Mouse (Mus musculus) cerebellum, postnatal 14 days (tissue): ENCODE measurements around the gene Synrg.
A peak's percentile ranks its signal among the peaks of the same experiment; 100 is the strongest.

Source experiments
- DNase-seq, 2 experiments: peaks; one replicate each; pipeline ENCODE4 v3.0.0; 2021; ENCODE audit warnings: mixed read lengths in 2 of 2

Gene Synrg

DNA sequence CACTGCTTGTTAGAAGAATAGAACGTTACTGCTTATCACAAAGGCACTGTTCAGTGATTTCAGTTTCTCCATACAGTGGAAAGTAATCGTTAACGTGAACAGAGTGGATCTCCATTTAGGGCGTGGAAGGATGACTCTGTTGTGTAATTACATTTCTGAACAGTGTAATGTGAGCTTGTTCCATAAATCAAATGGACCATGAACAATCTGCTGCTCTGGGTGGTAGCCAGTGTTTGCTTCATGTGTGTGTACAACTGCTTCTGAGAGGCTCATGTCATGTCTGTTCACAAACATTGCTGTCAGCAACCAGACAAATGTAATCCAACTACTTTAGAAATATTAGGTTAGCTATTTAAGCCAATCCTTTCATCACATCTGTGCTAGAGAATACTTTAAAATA is 27.5 kb downstream of the Synrg start:
- DNase-seq = peak; percentile 46 to 57

DNA sequence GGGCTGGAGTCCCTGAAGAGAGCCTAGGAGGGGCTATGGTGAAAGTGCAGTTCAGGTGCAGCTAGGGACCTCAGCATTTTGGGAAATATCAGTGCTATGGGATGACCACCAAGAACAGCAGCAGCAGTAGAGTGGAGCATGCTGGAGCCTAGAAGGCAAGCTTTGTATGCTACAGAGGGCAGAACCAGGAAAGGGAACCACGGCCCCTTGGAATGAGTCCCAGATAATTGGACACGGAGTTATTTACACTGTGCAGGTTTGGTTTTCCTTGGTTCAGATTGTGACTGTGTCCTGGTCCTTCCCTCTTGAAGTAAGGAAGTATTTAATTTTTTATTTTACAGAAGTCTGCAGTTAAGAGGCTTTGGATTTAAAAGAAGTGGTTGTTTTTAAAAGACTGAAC is 29.2 kb downstream of the Synrg start:
- DNase-seq = no peak

DNA sequence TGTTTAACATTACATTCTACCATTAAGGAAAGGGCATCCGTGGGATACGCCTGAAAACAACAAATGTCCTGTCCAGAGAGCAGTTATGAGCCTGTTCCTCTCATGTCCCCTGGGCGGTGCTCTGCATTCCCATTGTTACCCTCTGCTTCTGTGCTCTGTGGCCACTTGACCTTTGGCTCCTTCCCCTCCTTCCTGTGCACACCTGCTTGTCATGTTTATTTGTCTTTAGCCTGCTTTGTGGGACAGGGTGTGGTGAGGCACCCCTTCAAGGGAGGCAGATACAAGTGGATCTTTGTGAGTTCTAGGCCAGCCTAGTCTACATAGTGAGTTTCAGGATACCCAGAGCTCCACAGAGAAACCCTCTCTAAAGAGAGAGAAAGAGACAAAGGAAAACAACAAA is 30.3 kb downstream of the Synrg start:
- no peak for DNase-seq

DNA sequence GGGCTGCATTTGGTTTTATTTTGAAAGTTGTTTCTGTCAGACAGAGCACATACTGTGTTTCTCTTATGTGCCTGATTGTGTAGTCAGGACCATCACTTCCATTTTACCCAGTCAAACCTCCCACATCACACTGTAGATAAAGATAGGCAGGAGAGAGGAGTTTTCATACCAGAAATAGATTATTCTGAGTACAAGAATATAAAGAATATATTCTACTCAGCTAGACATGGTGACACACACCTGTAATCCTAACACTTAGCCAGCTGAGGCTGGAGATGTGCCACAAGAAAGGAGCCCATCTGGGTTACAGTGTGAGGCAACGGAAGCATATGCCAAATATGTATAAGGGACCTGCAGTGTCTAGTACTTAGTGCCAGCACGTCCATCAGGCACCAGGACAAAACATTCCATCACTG is 31.3 kb downstream of the Synrg start:
- DNase-seq = no peak

DNA sequence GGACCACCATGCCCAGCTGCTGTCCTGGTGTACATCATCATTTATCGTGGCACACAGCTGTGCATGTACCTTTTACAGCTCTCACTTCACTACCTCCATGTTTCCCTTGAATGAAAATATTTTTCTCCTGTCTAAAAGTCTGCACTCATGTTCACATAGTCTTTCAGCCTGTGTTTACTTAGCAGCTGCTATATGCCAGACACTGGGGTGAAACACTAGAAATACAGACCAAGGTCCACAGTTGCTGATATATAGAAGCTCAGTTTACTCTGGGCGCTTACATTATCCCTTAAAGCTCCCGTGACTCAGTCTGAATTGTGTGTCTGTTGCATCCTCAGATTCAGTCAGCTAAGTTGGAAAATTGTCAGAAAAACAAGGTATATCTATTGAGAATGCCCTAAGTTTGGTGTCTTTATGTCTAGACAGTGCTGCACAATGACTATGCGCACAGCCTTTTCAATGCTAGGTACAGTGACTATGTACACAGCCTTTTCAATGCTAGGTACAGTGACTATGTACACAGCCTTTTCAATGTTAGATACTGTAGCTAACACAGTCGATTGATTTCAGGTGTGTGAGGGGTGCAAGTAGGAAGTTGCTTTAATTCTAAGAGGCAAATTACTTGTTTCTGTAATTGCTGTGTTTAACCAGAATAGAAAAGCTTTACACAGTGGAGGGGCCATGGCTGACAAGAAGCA is 33.1 kb downstream of the Synrg start:
- no peak for DNase-seq

DNA sequence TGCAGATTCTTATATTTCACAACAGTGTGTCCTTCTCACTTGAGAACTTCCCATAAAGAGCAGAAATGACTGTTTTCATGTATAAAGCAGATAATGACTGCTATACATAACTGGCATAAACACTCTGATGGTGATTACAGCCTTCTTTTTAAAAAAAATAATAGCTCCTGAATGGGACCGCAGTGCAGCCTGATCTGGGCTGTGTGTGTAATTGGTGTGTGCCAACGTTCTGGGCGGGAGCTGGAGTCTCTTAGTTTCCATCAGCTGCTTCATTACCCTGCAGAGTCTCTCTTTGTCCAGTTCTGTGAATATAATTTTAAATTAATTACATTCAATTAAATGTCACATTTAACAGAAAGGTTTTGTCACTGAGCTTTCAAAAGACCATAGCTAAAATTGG is 34.8 kb downstream of the Synrg start:
- no peak for DNase-seq

DNA sequence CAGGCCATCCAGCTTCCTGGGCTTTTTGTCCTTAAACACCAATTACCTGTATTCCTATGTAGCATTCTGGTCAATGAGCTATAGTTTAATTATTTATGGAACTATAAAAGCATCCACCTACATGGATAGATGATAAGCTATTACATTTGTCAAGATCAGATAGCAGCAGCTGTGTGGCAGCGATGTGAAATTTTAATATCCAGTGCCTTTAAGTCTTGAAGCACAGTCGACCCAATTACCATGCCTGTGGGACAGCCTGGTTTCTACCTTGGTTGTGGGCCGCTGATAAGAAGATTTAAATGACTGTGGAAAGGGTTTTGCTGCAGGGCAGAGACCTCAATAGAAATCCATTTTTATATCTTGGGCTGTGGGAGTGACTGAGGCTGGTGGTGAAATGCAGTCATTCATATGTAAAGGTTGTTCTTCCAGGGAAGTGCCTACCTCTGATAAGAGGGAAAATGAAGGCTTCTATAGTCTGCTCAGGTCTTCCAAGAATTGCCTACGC is 35.2 kb downstream of the Synrg start:
- no peak for DNase-seq

DNA sequence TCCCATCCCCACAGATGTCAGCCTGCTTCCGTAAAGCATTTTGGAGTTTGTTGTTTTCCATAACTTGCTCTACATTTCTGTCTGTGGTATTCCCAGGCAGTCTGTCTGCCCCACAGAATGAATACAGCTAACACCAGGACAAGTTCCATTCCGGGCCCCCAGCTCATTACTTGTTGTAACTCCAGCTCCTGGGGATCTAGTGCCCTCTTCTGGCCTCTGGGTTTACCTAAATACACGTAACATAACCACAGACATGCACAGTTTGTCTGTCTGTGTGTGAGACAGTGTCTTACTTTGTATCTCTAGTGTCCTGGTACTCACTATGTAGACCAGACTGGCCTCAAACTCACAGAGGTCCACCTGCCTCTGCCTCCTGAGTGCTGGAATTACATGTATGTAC is 37.0 kb downstream of the Synrg start:
- DNase-seq = no peak

DNA sequence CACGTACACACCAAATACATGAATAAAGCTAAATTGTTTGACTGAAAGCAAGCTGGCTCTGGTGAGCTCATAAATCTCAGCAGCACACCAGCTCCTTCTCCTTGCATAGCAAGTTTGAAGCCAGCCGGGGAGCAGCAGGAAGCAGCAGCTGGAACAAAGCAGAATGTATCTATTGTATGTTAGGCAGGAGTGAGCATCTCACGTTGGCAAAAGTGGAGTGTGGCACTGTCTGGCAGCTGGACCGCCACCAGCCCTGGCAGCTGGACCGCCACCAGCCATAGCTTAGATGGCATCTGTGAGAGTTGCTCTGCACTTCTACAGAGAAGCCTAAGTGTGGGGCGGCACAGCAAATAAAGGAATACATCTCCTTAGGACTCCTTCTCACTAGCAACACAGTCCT is 39.8 kb downstream of the Synrg start:
- DNase-seq = no peak

DNA sequence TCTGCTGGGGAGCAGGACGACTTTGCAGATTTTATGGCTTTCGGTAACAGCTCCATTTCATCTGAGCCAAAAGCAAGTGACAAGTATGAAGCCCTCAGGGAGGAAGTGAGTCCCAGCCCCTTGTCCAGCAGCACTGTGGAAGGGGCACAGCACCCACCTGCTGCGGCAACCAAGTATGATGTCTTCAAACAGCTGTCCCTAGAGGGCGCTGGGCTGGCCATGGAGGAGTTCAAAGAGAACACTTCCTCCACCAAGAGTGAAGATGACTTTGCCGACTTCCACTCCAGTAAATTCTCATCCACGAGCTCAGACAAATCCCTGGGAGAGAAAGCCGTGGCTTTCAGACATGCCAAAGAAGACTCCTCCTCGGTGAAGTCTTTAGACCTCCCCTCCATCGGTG is 44.8 kb downstream of the Synrg start:
- peak in 1 of 2 experiments; percentile 35 for DNase-seq

DNA sequence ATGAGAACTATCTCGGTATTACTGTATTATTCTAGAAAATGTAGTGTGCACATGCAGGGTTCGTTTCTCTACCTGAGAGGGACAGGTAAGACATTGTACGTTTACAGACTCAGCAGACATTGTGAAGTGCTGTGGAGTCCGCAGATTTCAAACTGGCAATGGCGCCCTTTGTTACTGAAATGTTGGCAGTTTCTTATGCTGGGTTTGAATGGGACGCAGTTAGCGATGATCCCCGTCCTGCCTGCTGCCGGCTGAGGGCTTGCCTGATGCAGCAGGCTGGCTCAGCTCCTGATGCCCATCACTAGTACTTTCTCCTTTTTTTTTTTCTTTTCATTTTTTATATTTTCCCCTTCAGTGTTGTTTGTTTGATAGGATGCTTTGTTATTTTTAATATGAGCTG is 46.2 kb downstream of the Synrg start:
- DNase-seq = peak in 1 of 2 experiments; percentile 25

DNA sequence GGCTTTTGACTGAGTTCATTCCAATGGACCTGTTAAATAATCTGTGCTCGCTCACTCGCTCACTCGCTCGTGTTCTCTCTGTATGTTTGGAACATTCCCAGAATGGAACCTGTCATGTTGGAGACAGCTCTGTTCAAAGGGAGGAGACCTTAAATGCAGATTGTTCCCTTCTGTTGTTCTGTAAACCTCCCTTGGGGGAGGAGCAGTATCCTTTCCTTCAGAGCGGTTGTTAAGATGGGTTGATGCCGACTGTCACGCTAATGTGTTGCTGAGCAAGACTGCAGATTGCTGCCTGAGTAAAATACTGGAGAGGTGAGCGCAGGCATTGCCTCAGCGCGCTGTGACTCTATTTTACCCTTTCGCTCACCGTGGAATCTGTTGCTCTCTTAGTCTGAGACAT is 46.8 kb downstream of the Synrg start:
- peak; percentile 12 to 41 for DNase-seq

DNA sequence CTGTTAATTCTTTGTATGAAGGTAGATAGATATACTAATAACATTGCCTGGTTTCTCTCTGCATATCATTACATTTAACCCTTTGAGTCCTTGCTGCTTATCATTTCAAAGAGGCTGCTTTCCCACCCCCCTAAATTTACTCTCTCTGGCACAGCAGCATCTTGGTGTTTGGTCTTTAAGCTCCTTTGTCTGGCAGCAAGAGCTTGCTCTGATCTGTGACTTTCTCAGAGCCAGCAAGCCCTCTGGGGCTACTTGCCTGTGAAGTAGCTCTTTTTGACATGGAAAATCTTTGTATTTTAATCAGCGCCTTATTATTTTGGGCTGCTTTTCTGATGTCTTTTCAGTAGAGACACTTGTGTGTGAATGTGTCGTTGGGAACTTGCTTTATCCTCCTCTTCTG is 47.3 kb downstream of the Synrg start:
- DNase-seq = no peak

DNA sequence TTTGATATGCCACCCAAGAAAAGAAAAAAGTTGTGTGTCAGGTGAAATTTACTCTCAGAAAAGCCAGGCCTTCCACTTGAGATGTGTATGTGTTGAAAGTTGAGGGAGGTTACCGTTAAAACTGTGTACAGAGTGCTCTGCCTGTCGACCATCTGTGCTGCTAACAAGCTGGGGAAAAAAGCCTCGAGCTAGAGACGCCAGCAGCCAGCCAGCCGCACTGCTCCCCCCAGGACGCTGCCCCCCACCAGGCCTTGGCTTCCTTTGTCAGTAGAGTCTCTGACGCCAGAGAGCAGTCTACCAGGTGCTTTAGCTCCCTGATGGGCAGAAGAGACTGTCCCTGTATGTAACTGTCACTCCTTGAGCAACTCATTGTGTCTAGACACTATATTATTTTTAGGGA is 48.9 kb downstream of the Synrg start:
- peak; percentile 76 to 79 for DNase-seq

DNA sequence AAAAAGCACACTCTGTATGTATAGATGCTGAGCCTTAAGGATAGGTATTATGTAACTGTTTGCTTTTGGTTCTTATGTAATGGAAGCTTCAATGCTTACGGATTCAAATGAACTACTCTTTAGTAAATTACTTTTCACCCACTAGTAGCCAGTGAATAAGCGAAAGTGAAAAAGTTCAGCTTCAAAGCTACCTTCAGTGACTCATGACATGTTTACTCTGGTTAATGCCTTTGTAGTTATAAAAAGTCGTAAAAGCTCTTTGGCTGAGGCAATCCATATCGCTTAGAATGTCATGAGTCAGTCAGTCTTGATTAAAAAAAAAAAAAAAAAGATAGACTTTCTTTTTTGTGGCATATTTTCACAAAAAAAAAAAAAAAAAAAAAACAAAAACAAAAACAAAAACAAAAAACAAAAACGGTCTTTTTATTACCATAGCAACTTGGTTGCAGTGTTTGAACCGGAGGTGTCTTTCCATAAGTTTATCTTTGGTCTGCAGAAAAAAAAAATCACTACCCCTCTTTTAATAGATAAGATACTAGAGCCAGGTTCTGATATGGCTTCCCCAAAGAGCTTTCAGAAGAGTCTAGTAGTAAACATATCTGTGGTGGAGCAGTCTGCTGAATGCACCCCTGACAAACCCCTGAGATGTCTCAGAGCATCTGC is 52.0 kb downstream of the Synrg start:
- DNase-seq = no peak

DNA sequence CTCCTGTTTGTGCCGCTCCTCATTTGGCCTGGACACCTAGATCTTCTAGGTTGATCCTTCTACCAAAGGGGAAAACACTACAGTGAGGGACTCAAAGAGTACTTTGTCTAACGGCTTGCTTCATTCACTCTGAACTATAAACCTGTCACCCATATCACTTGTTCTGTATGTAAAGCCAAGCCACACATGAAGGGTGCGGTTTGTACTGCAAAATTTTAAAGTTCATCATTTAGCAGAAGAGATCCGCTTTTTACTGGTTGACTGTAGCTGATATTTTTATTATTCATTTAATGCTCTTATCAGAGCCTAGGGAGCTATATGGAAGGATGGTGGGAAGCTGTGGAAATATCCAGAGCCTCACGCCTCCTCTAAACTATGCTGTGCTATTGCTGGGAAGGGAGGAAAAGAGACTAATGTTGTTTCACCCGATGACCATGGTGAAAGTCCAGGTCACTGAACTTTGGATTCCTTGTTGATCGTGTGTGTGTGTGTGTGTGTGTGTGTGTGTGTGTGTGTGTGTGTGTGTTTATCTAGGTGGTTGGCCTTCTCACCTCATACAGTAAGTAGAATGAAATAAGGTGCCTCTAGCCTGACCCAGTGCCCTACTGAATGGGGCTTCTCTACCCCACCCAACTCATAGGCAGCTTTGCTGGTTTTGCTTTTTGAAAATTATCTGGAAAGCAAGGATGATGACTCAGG is 52.7 kb downstream of the Synrg start:
- no peak for DNase-seq

DNA sequence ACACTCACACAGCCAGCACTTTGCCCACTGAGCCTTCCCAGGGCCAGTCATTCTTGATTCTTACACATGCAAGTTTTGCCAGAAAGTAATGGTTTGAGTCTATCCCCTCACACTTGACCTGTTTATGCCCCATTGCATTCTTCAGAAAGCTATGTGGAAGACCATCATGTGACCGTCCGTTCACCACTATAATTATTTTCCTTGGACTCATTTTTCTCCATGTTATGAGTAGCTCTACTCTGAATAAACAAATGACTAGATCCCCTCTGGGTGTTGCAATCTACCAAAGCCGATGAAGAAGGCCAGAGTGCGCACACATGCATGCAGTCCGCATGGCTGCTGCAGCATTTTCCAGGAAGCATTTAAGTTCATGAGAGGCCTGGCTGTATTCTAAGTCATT is 63.0 kb downstream of the Synrg start:
- no peak for DNase-seq

DNA sequence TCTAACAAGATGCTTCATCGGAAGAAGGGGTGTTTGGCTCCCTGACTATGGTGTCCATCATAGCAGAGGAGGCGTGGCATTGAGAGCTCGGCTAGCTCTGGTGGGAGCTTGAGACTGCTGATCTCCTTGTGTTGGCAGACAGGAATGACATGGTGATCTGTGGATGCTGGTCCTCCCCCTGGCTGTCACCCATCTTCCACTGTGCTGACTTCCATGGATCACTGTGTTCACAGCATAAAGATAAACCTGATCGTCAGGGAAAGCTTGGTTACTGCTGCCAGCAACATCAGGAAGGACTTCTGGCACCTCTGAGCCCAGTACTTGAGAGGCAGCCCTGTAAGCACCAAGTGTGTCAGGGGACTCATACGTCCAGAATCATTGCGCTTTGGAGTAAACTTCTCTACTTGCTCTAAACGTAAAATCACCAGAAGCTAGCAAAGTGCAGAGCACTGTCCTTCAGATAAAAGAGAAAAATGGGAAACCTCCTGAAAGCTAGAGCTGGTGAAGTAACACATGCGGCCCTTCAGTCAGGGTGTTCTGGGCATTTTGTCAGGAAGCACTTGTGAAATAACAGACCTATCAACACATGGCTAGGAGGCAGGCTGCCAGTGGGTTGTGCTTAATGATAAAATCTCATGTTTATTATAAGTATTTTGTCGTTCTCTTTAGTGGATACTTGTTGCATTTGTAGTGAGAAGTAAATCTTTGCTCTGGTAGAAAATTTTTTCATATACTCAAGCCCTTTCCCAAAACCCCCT is 64.2 kb downstream of the Synrg start:
- DNase-seq = no peak

DNA sequence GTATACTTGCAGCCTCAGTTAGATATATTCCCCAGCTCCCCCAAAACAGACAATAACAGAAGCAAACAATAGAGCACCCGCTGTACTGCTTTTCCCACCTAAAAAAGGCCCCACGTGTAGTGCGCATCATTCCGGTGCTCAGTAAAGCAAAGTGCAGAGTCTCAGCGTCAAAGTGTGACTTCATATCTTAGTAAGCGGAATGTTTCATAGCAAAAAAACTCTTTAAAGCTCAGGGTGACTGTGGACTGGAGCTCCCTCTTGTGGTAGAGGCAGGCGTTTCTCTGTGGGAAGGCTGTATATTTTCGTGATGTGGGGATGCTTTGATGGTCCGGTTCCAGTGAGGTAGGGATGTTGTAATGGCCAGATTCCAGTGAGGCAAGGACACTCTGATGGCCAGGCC is 67.7 kb downstream of the Synrg start:
- peak; percentile 56 to 64 for DNase-seq

DNA sequence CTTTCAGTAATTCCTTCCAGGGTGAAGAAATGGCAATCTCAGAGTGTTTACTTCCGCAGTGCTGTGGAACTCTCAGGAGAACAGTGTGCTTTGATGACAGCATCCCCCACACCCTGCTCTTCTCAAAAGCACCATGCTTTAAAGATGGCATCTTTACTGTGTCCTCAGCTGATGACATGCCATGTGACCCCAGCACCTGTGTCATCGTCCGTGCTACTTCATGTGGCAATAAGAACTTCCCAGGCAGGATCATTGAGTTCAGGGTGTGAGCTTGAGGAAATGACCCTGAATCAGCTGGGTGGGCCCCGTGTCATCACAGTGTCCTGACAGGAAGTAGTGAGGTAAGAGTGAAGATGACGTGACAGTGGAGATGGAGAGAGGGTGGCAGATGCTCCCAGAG is 68.3 kb downstream of the Synrg start:
- no peak for DNase-seq

DNA sequence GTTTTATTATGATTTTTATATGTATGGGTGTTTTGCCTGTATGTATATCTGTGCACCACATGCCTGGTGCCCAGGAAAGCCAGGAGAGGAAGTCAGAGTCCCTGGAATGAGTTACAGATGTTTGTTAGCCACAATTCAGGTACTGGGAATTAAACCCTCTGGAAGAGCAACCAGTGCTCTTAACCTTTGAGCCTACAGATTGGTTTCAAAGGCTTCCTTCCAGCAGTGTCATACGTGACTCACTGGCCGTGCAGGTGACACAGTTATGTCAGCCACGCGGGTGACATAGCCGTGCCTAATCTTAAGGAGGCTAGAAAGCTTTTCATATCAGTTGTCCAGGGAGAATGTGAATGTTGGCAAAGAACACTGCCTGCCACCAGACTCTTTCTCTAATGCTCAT is 69.4 kb downstream of the Synrg start:
- DNase-seq = no peak

DNA sequence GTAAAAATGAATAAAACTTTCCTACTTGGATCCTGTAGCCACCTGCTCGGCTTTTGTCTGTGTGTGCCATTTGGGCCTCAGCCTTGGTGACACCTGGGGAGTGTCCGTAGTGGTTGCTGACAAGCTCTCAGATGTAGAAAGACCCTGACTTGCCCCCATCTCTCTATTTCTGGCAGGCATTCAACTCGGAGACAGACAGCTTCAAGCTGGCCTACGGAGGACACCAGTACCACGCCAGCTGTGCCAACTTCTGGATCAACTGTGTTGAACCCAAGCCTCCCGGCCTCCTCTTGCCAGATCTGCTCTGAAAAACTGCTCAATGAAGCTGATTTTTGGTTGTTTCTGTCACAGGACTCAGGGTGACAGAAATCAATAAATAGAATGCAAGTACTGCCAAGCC is 76.4 kb downstream of the Synrg start:
- DNase-seq = no peak
